Mouse (Mus musculus) midbrain, embryonic 14.5 days (tissue): ENCODE measurements around the gene Rimkla. TPM values are rescaled to one million over a fixed set of nuclear protein-coding genes. Genes with fewer than 3 reads are reported as not detected.

Source experiments
- ATAC-seq: fragments of 200-750 bp; cut with Nextera tagmentation; 2 replicates; pipeline ENCODE4 v1.8.0; 2017; ENCODE audit warnings: moderate number of reproducible peaks, moderate library complexity; ENCODE audit not compliant: low FRiP score, low TSS enrichment
- DNase-seq: peaks from one replicate; pipeline ENCODE4 v3.0.0-alpha.2; 2015
- H3K27ac ChIP-seq: fragments of 300-500 bp; sonication (generic); replicated peaks from 2 replicates; pipeline ENCODE4 v1.5.1; 2014; ENCODE audit warnings: mild to moderate bottlenecking, low read depth, low read length, moderate library complexity
- H3K27me3 ChIP-seq: fragments of 300-500 bp; sonication (generic); 2 replicates; pipeline ENCODE4 v1.6.1; 2014; ENCODE audit warnings: low read length, control low read depth, mixed read lengths; ENCODE audit not compliant: control insufficient read depth, insufficient read depth
- H3K36me3 ChIP-seq: fragments of 300-500 bp; sonication (generic); 2 replicates; pipeline ENCODE4 v1.6.1; 2014; ENCODE audit warnings: low read length, control low read depth; ENCODE audit not compliant: control insufficient read depth, insufficient read depth
- H3K4me1 ChIP-seq: fragments of 300-500 bp; sonication (generic); 2 replicates; pipeline ENCODE4 v1.6.1; 2014; ENCODE audit warnings: mild to moderate bottlenecking, antibody characterized with exemption, low read length, control low read depth; ENCODE audit not compliant: control insufficient read depth, insufficient read depth
- H3K4me2 ChIP-seq: fragments of 300-500 bp; sonication (generic); 2 replicates; pipeline ENCODE4 v1.6.1; 2014; ENCODE audit warnings: mild to moderate bottlenecking, low read length, moderate library complexity
- H3K4me3 ChIP-seq: fragments of 300-500 bp; sonication (generic); replicated peaks from 2 replicates; pipeline ENCODE4 v1.5.1; 2014; ENCODE audit warnings: low read depth, low read length
- H3K9ac ChIP-seq: fragments of 300-500 bp; sonication (generic); replicated peaks from 2 replicates; pipeline ENCODE4 v1.6.1; 2014; ENCODE audit warnings: mild to moderate bottlenecking, low read length, moderate library complexity
- H3K9me3 ChIP-seq: fragments of 300-500 bp; sonication (generic); 2 replicates; pipeline ENCODE4 v1.6.1; 2016; ENCODE audit warnings: low read length, control low read depth, mixed read lengths; ENCODE audit not compliant: control insufficient read depth
- WGBS: fragments of 180-500 bp; shearing (Covaris S2); extraction: QIAGEN DNeasy Blood & Tissue Kit; methylation state at CpG from one replicate; pipeline ENCODE4 v1.1.7; 2014; 5-methylcytosine and 5-hydroxymethylcytosine counted together
- polyA plus RNA-seq: library from polyadenylated mRNA; unstranded; fragments of >200 nt; fragmentation: Nextera tagmentation; extraction: Ambion mirVana; gene quantifications from 2 replicates; pipeline ENCODE4 v1.2.1, GENCODE M21; 2014

The Rimkla gene
- polyA plus RNA-seq, 1 experiment from 2014 or later = 26.2 TPM

DNA sequence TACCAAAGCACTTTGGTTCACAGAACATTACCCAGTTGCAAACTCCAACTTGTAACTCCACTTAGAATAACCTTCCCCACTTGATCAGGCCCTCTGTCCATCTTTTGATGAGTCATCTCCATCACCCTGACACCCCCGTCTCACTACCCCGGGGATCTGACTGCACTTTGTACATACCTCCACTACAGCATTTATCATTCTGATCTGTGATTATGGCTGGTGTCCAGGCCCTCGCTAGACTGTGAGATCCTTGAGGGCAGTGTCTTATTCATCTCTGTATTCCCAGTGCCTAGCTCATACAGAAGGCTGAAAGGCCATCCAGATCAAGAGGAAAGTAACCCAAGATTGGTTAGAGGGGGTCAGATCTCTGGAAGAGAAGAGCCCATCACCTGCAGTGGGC lies 71.2 kb downstream of the Rimkla start:
- peak overlapping the region; percentile 94 for H3K4me2 ChIP-seq
- H3K9ac ChIP-seq = peak overlapping the region; percentile 70
- H3K4me3 ChIP-seq = peak overlapping the region; percentile 59
- ATAC-seq (no peak), DNase-seq (no peak)
- peak overlapping the region; percentile 90; the same call in 1 of the 2 replicates for H3K27ac ChIP-seq
- H3K36me3 ChIP-seq = 0 out of 2 replicates have a peak, but pooled peaks cover 3% of the 10 kb centered on the region
- H3K4me1 ChIP-seq = peaks cover 16% of the 10 kb centered on the region
- no peaks in the 10 kb centered on the region for H3K9me3 ChIP-seq
- 0 out of 2 replicates have a peak, but pooled peaks cover 8% of the 10 kb centered on the region for H3K27me3 ChIP-seq
- 69% methylated on average over 3 of the region's 3 CpGs for WGBS

DNA sequence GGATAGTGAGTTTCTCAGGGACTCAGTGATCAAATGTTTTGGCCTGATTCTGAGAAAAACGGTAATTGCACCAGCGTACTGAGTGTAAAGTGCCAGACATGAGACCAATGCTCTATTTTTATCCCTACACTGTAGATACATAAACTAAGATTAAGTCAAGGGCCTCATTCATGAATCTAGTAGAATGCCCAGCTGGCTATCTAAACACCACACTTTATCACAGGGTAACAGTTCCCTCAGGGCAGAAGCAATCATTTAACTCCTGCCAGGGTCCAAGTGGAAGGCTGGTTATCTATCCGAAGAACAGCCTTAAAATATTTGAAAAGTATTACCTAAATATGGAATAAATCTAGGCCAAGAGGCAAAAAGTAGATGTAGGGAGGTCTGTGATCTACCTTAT lies 74.5 kb downstream of the Rimkla start:
- no peak overlapping the region for H3K4me3 ChIP-seq
- 91% methylated on average over 3 of the region's 3 CpGs for WGBS
- no peak for ATAC-seq

DNA sequence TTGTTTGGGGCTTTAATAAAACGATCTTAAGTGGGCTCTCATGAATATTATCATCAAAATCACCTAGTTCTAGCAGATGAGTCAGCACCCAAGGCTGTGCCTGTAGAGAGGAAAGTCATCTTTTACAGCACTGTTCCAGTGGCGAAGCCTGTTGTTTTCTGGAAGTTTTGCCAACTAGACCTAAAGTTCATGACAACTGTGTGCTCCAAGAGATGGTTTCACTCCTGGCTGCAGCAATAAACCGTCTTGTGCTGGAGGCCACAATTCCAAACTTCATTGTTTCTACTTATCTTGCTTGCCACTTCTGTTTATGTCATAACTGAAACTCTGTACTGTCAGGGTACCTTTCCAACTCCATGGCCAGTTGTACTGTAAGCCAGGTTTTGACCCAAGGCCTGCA lies 75.2 kb downstream of the Rimkla start:
- Histone ChIP-seq H3K4me1 (peaks cover 9% of the 10 kb centered on the region), H3K4me2 (no peak overlapping the region), H3K36me3 (0 out of 2 replicates have a peak, but pooled peaks cover 3% of the 10 kb centered on the region), H3K27me3 (0 out of 2 replicates have a peak, but pooled peaks cover 8% of the 10 kb centered on the region), H3K9me3 (no peaks in the 10 kb centered on the region), H3K4me3 (no peak overlapping the region), H3K9ac (no peak overlapping the region), H3K27ac (no peak overlapping the region)
- DNase-seq = no peak
- WGBS = 85% methylated on average over 3 of the region's 3 CpGs
- no peak for ATAC-seq

More for the DNA sequence above, 74.5 kb downstream of the Rimkla start:
- Histone ChIP-seq H3K27me3 (0 out of 2 replicates have a peak, but pooled peaks cover 8% of the 10 kb centered on the region), H3K4me2 (no peak overlapping the region), H3K9ac (no peak overlapping the region), H3K9me3 (no peaks in the 10 kb centered on the region), H3K36me3 (0 out of 2 replicates have a peak, but pooled peaks cover 3% of the 10 kb centered on the region), H3K4me1 (peaks cover 10% of the 10 kb centered on the region), H3K27ac (no peak overlapping the region)
- no peak for DNase-seq

Other genes with a start within 250 kb of the Rimkla start
- gene Cldn19, start 237.2 kb downstream of the Rimkla start, polyA plus RNA-seq = 1.4 and 1.8 TPM in 2 replicates
- 990 and 1,028 TPM in 2 replicates for gene Ybx1, start 198.0 kb downstream of the Rimkla start, polyA plus RNA-seq
- gene Ppih, start 172.1 kb downstream of the Rimkla start, polyA plus RNA-seq = 57.6 and 60.0 TPM in 2 replicates
- gene Ccdc30, start 77.1 kb downstream of the Rimkla start, polyA plus RNA-seq = 19.3 and 20.6 TPM in 2 replicates
- 20.9 and 24.5 TPM in 2 replicates for gene Ppcs, start 70.2 kb downstream of the Rimkla start, polyA plus RNA-seq
- 0.30 and 0.45 TPM in 2 replicates for gene Zmynd12, start 69.8 kb downstream of the Rimkla start, polyA plus RNA-seq
- 18.6 and 31.6 TPM in 2 replicates for gene Foxj3, start 44.4 kb upstream of the Rimkla start, polyA plus RNA-seq
- 8.6 and 9.5 TPM in 2 replicates for gene Frg2f1, start 46.9 kb upstream of the Rimkla start, polyA plus RNA-seq
- not detected in 2 replicates for gene Guca2a, start 145.1 kb upstream of the Rimkla start, polyA plus RNA-seq
- gene Guca2b, start 166.3 kb upstream of the Rimkla start, polyA plus RNA-seq = not detected in 2 replicates
- 17.1 and 17.2 TPM in 2 replicates for gene Hivep3, start 241.2 kb upstream of the Rimkla start, polyA plus RNA-seq